Mouse (Mus musculus) forebrain, embryonic 11.5 days (tissue): ENCODE measurements around the gene Usf2. TPM values are rescaled to one million over a fixed set of nuclear protein-coding genes. Genes with fewer than 3 reads are reported as not detected.
"Not testable (repeated sequence)": the region's sequence is repeated elsewhere in the genome, so short reads cannot be mapped to it uniquely, and the experiment has no call there.

Experiments used
- ATAC-seq: fragments of 200-750 bp; cut with Nextera tagmentation; replicated peaks from 2 replicates; pipeline ENCODE4 v1.8.0; 2017; ENCODE audit warnings: moderate TSS enrichment; ENCODE audit not compliant: low FRiP score
- DNase-seq: peaks from one replicate; pipeline ENCODE4 v3.0.0-alpha.2; 2017; ENCODE audit warnings: low spot score
- H3K27ac ChIP-seq: fragments of 300-500 bp; sonication (generic); 2 replicates; pipeline ENCODE4 v1.5.1; 2014; ENCODE audit warnings: low read depth, low read length
- H3K27me3 ChIP-seq: fragments of 300-500 bp; sonication (generic); 2 replicates; pipeline ENCODE4 v1.6.1; 2014; ENCODE audit warnings: mild to moderate bottlenecking, low read length, mixed read lengths; ENCODE audit not compliant: control insufficient read depth, insufficient read depth
- H3K36me3 ChIP-seq: fragments of 300-500 bp; sonication (generic); 2 replicates; pipeline ENCODE4 v1.6.1; 2014; ENCODE audit warnings: mild to moderate bottlenecking, low read length, moderate library complexity, mixed read lengths; ENCODE audit not compliant: control insufficient read depth, insufficient read depth
- H3K4me1 ChIP-seq: fragments of 300-500 bp; sonication (generic); replicated peaks from 2 replicates; pipeline ENCODE4 v1.6.1; 2014; ENCODE audit warnings: low read length, mixed read lengths; ENCODE audit not compliant: control insufficient read depth, insufficient read depth
- H3K4me2 ChIP-seq: fragments of 300-500 bp; sonication (generic); 2 replicates; pipeline ENCODE4 v1.6.1; 2014; ENCODE audit warnings: low read depth, mild to moderate bottlenecking, low read length, moderate library complexity, mixed read lengths; ENCODE audit not compliant: severe bottlenecking
- H3K4me3 ChIP-seq: fragments of 300-500 bp; sonication (generic); 2 replicates; pipeline ENCODE4 v1.5.1; 2014; ENCODE audit warnings: low read depth, low read length
- H3K9ac ChIP-seq: fragments of 300-500 bp; sonication (generic); 2 replicates; pipeline ENCODE4 v1.6.1; 2014; ENCODE audit warnings: low read length
- H3K9me3 ChIP-seq: fragments of 300-500 bp; sonication (generic); 2 replicates; pipeline ENCODE4 v1.6.1; 2016; ENCODE audit warnings: low read length, mixed read lengths; ENCODE audit not compliant: control insufficient read depth
- WGBS: fragments of 180-500 bp; shearing (Covaris S2); extraction: QIAGEN DNeasy Blood & Tissue Kit; methylation state at CpG from one replicate; pipeline ENCODE4 v1.1.7; 2014; 5-methylcytosine and 5-hydroxymethylcytosine counted together
- polyA plus RNA-seq: library from polyadenylated mRNA; unstranded; fragments of >200 nt; fragmentation: Nextera tagmentation; extraction: Ambion mirVana; gene quantifications from 2 replicates; pipeline ENCODE4 v1.2.1, GENCODE M21; 2014

Gene Usf2
- polyA plus RNA-seq, 1 experiment from 2014 or later = 29.3 TPM

DNA sequence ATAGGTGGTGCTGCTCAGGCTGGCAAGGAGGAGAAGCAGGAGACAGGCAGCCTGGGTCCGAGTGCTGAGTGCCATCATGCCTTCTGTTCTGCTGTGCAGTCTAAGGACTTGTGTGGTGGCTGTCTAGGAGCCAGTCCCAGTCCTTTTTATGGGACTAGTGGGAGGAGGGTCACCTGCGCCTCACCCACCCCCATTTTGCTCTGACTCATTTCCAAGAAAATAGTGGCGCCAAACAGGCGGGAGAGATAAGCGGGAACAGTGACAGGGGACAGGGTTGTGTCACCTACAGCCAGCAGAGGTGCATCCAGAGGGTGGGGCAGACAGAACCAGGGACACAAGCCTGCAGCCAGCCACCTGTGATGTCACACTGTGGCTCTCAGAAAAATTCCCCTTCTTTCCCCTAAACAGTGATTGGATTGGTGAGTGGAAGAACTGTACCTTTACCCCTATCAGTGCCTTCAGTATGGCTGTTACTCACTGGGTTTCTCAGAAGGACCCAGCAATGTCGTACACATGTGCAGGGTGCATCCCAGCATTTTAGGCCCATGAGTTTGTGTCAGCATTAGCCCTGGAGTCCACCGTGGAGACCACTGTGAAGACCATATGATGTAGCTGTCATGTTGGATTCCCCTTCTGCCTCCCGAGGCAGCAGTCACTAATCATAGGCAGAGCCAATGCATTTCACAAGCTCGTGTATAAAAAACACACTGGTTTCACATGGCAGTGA, 12.5 kb downstream of the Usf2 start, which contains the start of gene Hamp:
Hamp (minus strand) TSS at position 124 of the 727 bp plus-strand sequence.
- 71% methylated on average over 9 of the region's 9 CpGs for whole genome bisulfite sequencing
- Histone ChIP-seq H3K27ac (no peak within 1 kb of the TSS), H3K4me3 (no peak within 1 kb of the TSS), H3K36me3 (no peaks in the 10 kb centered on the region), H3K27me3 (no peaks in the 10 kb centered on the region), H3K4me2 (no peak within 1 kb of the TSS), H3K9ac (no peak within 1 kb of the TSS), H3K9me3 (no peaks in the 10 kb centered on the region), H3K4me1 (no peaks in the 10 kb centered on the region)
- ATAC-seq (no peak), DNase-seq (no peak)

GRCm38 (mm10) chr7:30942365-30942764, 14.2 kb downstream of the Usf2 start:
- not testable (repeated sequence) for H3K4me2 ChIP-seq, ATAC-seq, DNase-seq, H3K9me3 ChIP-seq, H3K9ac ChIP-seq, H3K27me3 ChIP-seq, H3K4me1 ChIP-seq, H3K36me3 ChIP-seq, H3K27ac ChIP-seq, H3K4me3 ChIP-seq
- WGBS = 58% methylated on average over 3 of the region's 3 CpGs

- H3K27me3 ChIP-seq, H3K4me2 ChIP-seq, ATAC-seq, H3K9me3 ChIP-seq, H3K4me3 ChIP-seq, DNase-seq, H3K4me1 ChIP-seq, H3K27ac ChIP-seq, H3K9ac ChIP-seq, H3K36me3 ChIP-seq: not testable (repeated sequence)
- 73% methylated on average over 1 of the region's 1 CpGs for WGBS
Observed at GRCm38 (mm10) chr7:30940070-30940469, 16.5 kb downstream of the Usf2 start.

DNA sequence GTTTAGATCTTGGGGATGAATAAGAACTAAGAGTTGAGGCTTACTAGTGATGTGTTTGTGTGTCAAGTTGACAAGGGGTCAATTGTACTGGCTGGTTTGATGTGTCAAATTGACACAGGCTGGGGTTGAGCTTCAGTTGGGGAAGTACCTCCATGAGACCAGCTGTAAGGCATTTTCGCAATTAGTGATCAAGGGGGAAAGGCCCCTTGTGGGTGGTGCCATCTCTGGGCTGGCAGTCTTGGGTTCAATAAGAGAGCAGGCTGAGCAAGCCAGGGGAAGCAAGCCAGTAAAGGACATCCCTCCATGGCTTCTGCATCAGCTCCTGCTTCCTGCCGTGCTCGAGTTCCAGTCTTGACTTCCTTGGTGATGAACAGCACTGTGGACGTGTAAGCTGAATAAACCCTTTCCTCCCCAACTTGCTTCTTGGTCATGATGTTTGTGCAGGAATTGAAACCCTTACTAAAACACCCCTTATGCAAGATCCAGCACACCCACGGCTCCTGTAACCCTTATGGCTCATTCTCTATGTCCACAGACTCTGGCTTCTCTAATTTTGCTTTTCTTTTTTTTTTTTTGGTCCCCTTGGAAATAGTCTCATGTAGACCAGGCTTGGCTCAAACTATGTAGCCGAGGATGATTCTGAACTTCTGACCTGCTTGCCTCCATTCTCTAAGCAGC, 21.0 kb downstream of the Usf2 start:
- not testable (repeated sequence) for DNase-seq, H3K4me2 ChIP-seq, H3K27me3 ChIP-seq, H3K27ac ChIP-seq, H3K9me3 ChIP-seq, H3K9ac ChIP-seq, H3K4me1 ChIP-seq, H3K36me3 ChIP-seq, H3K4me3 ChIP-seq, ATAC-seq
- WGBS = 81% methylated on average over 6 of the region's 6 CpGs

GRCm38 (mm10) chr7:30924581-30924980, 32.0 kb downstream of the Usf2 start, which contains the start of gene Hamp2:
TSS of gene Hamp2 (minus strand) at chr7:30924681.
- ATAC-seq, H3K4me1 ChIP-seq, DNase-seq, H3K27ac ChIP-seq, H3K4me3 ChIP-seq, H3K36me3 ChIP-seq, H3K9me3 ChIP-seq, H3K4me2 ChIP-seq, H3K9ac ChIP-seq, H3K27me3 ChIP-seq: not testable (repeated sequence)
- whole genome bisulfite sequencing = 89% methylated on average over 2 of the region's 2 CpGs

DNA sequence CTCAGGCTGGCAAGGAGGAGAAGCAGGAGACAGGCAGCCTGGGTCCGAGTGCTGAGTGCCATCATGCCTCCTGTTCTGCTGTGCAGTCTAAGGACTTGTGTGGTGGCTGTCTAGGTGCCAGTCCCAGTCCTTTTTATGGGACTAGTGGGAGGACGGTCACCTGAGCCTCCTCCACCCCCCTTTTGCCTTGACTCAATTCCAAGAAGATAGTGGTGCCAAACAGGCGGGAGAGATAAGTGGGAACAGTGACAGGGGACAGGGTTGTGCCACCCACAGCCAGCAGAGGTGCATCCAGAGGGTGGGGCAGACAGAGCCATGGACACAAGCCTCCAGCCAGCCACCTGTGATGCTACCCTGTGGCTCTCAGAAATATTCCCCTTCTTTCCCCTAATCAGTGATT, 32.5 kb downstream of the Usf2 start:
- ATAC-seq (no peak), DNase-seq (no peak)
- 67% methylated on average over 3 of the region's 3 CpGs for WGBS
- Histone ChIP-seq H3K4me3 (no peak overlapping the region), H3K4me2 (no peak overlapping the region), H3K9ac (no peak overlapping the region), H3K27me3 (no peaks in the 10 kb centered on the region), H3K36me3 (no peaks in the 10 kb centered on the region), H3K27ac (no peak overlapping the region), H3K4me1 (no peaks in the 10 kb centered on the region), H3K9me3 (no peaks in the 10 kb centered on the region)

GRCm38 (mm10) chr7:30922490-30922889, 34.1 kb downstream of the Usf2 start:
- H3K36me3 ChIP-seq, H3K27me3 ChIP-seq, ATAC-seq, H3K27ac ChIP-seq, H3K4me3 ChIP-seq, DNase-seq, H3K9me3 ChIP-seq, H3K9ac ChIP-seq, H3K4me1 ChIP-seq, H3K4me2 ChIP-seq: not testable (repeated sequence)
- 62% methylated on average over 3 of the region's 3 CpGs for WGBS

- DNase-seq (no peak), ATAC-seq (no peak)
- H3K36me3 ChIP-seq = no peaks in the 10 kb centered on the region
- WGBS = 73% methylated on average over 3 of the region's 3 CpGs
- no peak overlapping the region for H3K27ac ChIP-seq
- no peaks in the 10 kb centered on the region for H3K27me3 ChIP-seq
- H3K9me3 ChIP-seq = no peaks in the 10 kb centered on the region
- no peak overlapping the region for H3K4me2 ChIP-seq
- H3K4me3 ChIP-seq = no peak overlapping the region
- H3K9ac ChIP-seq = no peak overlapping the region
- H3K4me1 ChIP-seq = no peaks in the 10 kb centered on the region
Observed at GRCm38 (mm10) chr7:30920217-30920616, 36.4 kb downstream of the Usf2 start.

DNA sequence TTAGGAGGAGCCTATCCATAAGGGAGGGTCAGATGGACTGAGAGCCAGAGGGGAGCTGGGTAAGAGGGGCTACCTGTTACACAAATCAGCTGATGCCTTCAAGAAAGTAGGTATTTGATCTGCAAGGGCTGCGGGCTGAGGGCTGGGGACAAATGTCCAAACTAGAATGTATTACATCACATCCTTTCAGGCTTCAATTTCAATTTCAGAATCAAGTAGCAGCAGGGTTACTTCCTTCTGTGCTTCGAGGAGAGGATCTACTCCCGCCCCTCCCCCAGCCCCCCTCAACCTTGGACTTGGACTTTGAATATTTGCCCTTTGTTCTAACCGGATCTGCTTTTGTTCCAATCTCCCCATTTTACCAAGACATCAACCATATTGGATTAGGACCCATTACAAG, 39.4 kb downstream of the Usf2 start:
- WGBS = 48% methylated on average over 4 of the region's 4 CpGs
- ATAC-seq = no peak

More for the DNA sequence above, 39.4 kb downstream of the Usf2 start:
- H3K4me3 ChIP-seq = no peak overlapping the region
- no peak for DNase-seq
- H3K4me1 ChIP-seq = no peaks in the 10 kb centered on the region
- H3K27me3 ChIP-seq = no peaks in the 10 kb centered on the region
- H3K27ac ChIP-seq = no peak overlapping the region
- H3K9ac ChIP-seq = no peak overlapping the region
- no peaks in the 10 kb centered on the region for H3K36me3 ChIP-seq
- no peak overlapping the region for H3K4me2 ChIP-seq
- H3K9me3 ChIP-seq = no peaks in the 10 kb centered on the region
